Mouse (Mus musculus): Measurements from ENCODE around the gene Lemd1.
A peak's percentile ranks its signal among the peaks of the same experiment; 100 is the strongest.
"Not testable (repeated sequence)": the region's sequence is repeated elsewhere in the genome, so short reads cannot be mapped to it uniquely, and the experiment has no call there.

Gene Lemd1

GRCm38 (mm10) chr1:132191093-132191785, at the start of gene Lemd1, which contains the start of gene AC124108.1:
Lemd1 (plus strand) TSS chr1:132191431.
AC124108.1 (plus strand) TSS chr1:132191457.
- DNase-seq (ENCODE audit: low spot score) = no peak

GRCm38 (mm10) chr1:132141753-132142152, 49.5 kb upstream of the Lemd1 start:
- no peak for DNase-seq (ENCODE audit: low spot score)

GRCm38 (mm10) chr1:132143079-132143478, 48.2 kb upstream of the Lemd1 start:
- no peak for DNase-seq (ENCODE audit: low spot score)

GRCm38 (mm10) chr1:132143730-132144129, 47.5 kb upstream of the Lemd1 start:
- DNase-seq (ENCODE audit: low spot score) = no peak

GRCm38 (mm10) chr1:132144223-132144622, 47.0 kb upstream of the Lemd1 start:
- no peak for DNase-seq (ENCODE audit: low spot score)

GRCm38 (mm10) chr1:132144837-132145236, 46.4 kb upstream of the Lemd1 start:
- DNase-seq (ENCODE audit: low spot score) = no peak

- DNase-seq (ENCODE audit: low spot score) = no peak
Measured at GRCm38 (mm10) chr1:132145973-132146685, 45.1 kb upstream of the Lemd1 start.

- no peak for DNase-seq (ENCODE audit: low spot score)
Measured at GRCm38 (mm10) chr1:132149410-132149809, 41.8 kb upstream of the Lemd1 start.

GRCm38 (mm10) chr1:132150171-132150570, 41.1 kb upstream of the Lemd1 start:
- no peak for DNase-seq (ENCODE audit: low spot score)

GRCm38 (mm10) chr1:132150817-132151601, 40.2 kb upstream of the Lemd1 start:
- DNase-seq (ENCODE audit: low spot score) = no peak

GRCm38 (mm10) chr1:132151908-132152307, 39.3 kb upstream of the Lemd1 start:
- no peak for DNase-seq (ENCODE audit: low spot score)

- DNase-seq (ENCODE audit: low spot score) = no peak
Measured at GRCm38 (mm10) chr1:132153086-132153690, 38.0 kb upstream of the Lemd1 start.

- no peak for DNase-seq (ENCODE audit: low spot score)
Measured at GRCm38 (mm10) chr1:132153691-132154090, 37.5 kb upstream of the Lemd1 start.

- DNase-seq (ENCODE audit: low spot score) = peak; percentile 62
Measured at GRCm38 (mm10) chr1:132155737-132156136, 35.5 kb upstream of the Lemd1 start.

- DNase-seq (ENCODE audit: low spot score) = peak; percentile 81
Measured at GRCm38 (mm10) chr1:132157016-132157781, 34.0 kb upstream of the Lemd1 start.

- no peak for DNase-seq (ENCODE audit: low spot score)
Measured at GRCm38 (mm10) chr1:132157808-132158207, 33.4 kb upstream of the Lemd1 start.

- DNase-seq (ENCODE audit: low spot score) = no peak
Measured at GRCm38 (mm10) chr1:132158741-132159140, 32.5 kb upstream of the Lemd1 start.

- DNase-seq (ENCODE audit: low spot score) = no peak
Measured at GRCm38 (mm10) chr1:132159681-132160080, 31.6 kb upstream of the Lemd1 start.

- no peak for DNase-seq (ENCODE audit: low spot score)
Measured at GRCm38 (mm10) chr1:132161211-132161880, 29.9 kb upstream of the Lemd1 start.

GRCm38 (mm10) chr1:132162618-132163017, 28.6 kb upstream of the Lemd1 start:
- DNase-seq (ENCODE audit: low spot score) = not testable (repeated sequence)

All from testis, postnatal 14 days (tissue).